Comparison of ENCODE assay signal across 9 mouse cellular contexts in genomic region chr15:31315630-31316231, GRCm38 (mm10). TPM values are rescaled to one million over a fixed set of nuclear protein-coding genes. Genes with fewer than 3 reads are reported as not detected.
DNase-seq lines count a peak whose midpoint lies in the region; ATAC-seq and TF ChIP-seq lines count a peak whose summit lies in the region.
"Had no signal": no experiment of that assay in that cellular context is flagged by ENCODE, and none has a peak within 500 bp of the region (broad histone marks: within the 10 kb centered on the region; RNA-seq: fewer than 3 reads in every experiment).

No protein-coding gene starts in this region.

- dilution Hi-C loops in CH12.LX (cut with MboI; ENCODE audit: extremely low pct_ligation_motif_present, extremely low pct_unique_long_range_greater_than_20kb, low sequenced_read_pairs) = no loop called here

- in situ Hi-C loops in CH12.LX (cut with MboI; ENCODE audit: low pct_ligation_motif_present, low pct_unique_long_range_greater_than_20kb, low sequenced_read_pairs) = no loop called here

- peaks cover 21 to 80% of the 10 kb centered on the region in 2 experiments for H3K4me1 ChIP-seq in CH12.LX (ENCODE audit: control insufficient read depth in 1 of 2, insufficient read depth in 2 of 2)
- H3K4me1 ChIP-seq in forebrain, embryonic 14.5 days (ENCODE audit: control insufficient read depth, insufficient read depth, low read length) = peaks cover 21% of the 10 kb centered on the region
- H3K4me1 ChIP-seq in olfactory bulb, adult 2 months (ENCODE audit: control insufficient read depth, insufficient read depth, low read length) = peaks cover 18% of the 10 kb centered on the region

- peak; percentile 83 for ATAC-seq in forebrain, embryonic 14.5 days

- TF ChIP-seq RAD21 in CH12.LX (IDR thresholded peaks at IDR 0.05; ENCODE audit: low read depth, low read length) = peak; percentile 90

- peak; percentile 27 to 94; a peak in 3 of 4 replicates for TF ChIP-seq CTCF in CH12.LX (conservative IDR thresholded peaks at IDR 0.05 in 1 of 2, IDR thresholded peaks at IDR 0.05 in 1 of 2; ENCODE audit: low read depth in 2 of 2, low read length in 2 of 2)
- peak; percentile 35; the same call in 1 of the 2 replicates for TF ChIP-seq CTCF in olfactory bulb, adult 2 months (IDR thresholded peaks at IDR 0.05; ENCODE audit: insufficient read depth, low read depth, low read length)

- intact Hi-C loops in heart, postnatal 10 days (cut with DNase I) = loop anchor here (1.0 to 2.0 kb wide), 4 partner anchors 51 to 271 kb away; partner anchors contain the start of gene Ankrd33b

- TF ChIP-seq EP300 in CH12.LX (IDR thresholded peaks at IDR 0.05; ENCODE audit: low read length) = no peak

- H3K27ac ChIP-seq in CH12.LX (ENCODE audit: insufficient read depth, low read depth) = no peak overlapping the region
- H3K27ac ChIP-seq in forebrain, embryonic 14.5 days (ENCODE audit: low read depth, low read length) = no peak overlapping the region
- no peak overlapping the region for H3K27ac ChIP-seq in olfactory bulb, adult 2 months (ENCODE audit: insufficient read depth, low read depth, low read length)

- no peak overlapping the region for H3K4me3 ChIP-seq in CH12.LX (replicated peaks in 1 of 3; ENCODE audit: low read depth in 2 of 3, low read length in 2 of 3, poor library complexity in 1 of 3)
- H3K4me3 ChIP-seq in forebrain, embryonic 14.5 days (ENCODE audit: low read depth, low read length) = no peak overlapping the region
- H3K4me3 ChIP-seq in olfactory bulb, adult 2 months (ENCODE audit: insufficient read depth, low read depth, low read length) = no peak overlapping the region
- H3K4me3 ChIP-seq: erythroblast, embryonic 14.5 days had no signal

- peaks cover 11% of the 10 kb centered on the region for H3K9me3 ChIP-seq in CH12.LX (replicated peaks; ENCODE audit: low read length)
- no peaks in the 10 kb centered on the region for H3K9me3 ChIP-seq in forebrain, embryonic 14.5 days (replicated peaks; ENCODE audit: control insufficient read depth, low read length)

- H3K27me3 ChIP-seq in CH12.LX (replicated peaks) = no peaks in the 10 kb centered on the region
- no peaks in the 10 kb centered on the region for H3K27me3 ChIP-seq in forebrain, embryonic 14.5 days (replicated peaks; ENCODE audit: control insufficient read depth, insufficient read depth, low read length)

- H3K4me2 ChIP-seq in CH12.LX (ENCODE audit: insufficient read depth, low read depth, poor library complexity, severe bottlenecking) = no peak overlapping the region
- H3K4me2 ChIP-seq in forebrain, embryonic 14.5 days (ENCODE audit: low read length) = no peak overlapping the region

- peaks cover 58 to 82% of the 10 kb centered on the region in 2 experiments for H3K36me3 ChIP-seq in CH12.LX (replicated peaks in 1 of 2; ENCODE audit: control insufficient read depth in 1 of 2, insufficient read depth in 1 of 2, low read length in 1 of 2)
- H3K36me3 ChIP-seq in forebrain, embryonic 14.5 days (ENCODE audit: control insufficient read depth, insufficient read depth, low read length) = no peaks in the 10 kb centered on the region

- peak; percentile 81 for DNase-seq in CH12.LX (ENCODE audit: extremely low read depth)
- peak; percentile 23 for DNase-seq in c-Kit-positive CD71-positive TER-119-negative erythroid progenitor cells, embryonic 14.5 days (ENCODE audit: low read depth)
- peak; percentile 93 for DNase-seq in forebrain, embryonic 14.5 days (ENCODE audit: low spot score)
- DNase-seq in heart, postnatal 10 days = peak; percentile 88 to 94
- DNase-seq in kidney, postnatal 4 days = peak; percentile 87 to 91
- DNase-seq in lung, adult 18-20 months = peak; percentile 72 to 85
- peak; percentile 49 for DNase-seq in thymus, postnatal 0 days (ENCODE audit: low spot score)

- no peak for TF ChIP-seq POLR2A in CH12.LX (IDR thresholded peaks at IDR 0.05; ENCODE audit: low read depth, low read length)
- no peak for TF ChIP-seq POLR2A in olfactory bulb, adult 2 months (IDR thresholded peaks at IDR 0.05; ENCODE audit: insufficient read depth, low read depth, low read length)

- WGBS in forebrain, embryonic 14.5 days = 3% methylated on average over 5 of the region's 5 CpGs
- 4% methylated on average over 5 of the region's 5 CpGs for whole genome bisulfite sequencing in olfactory bulb, adult 2 months

- H3K9ac ChIP-seq in CH12.LX (ENCODE audit: insufficient read depth, low read depth) = no peak overlapping the region
- no peak overlapping the region for H3K9ac ChIP-seq in forebrain, embryonic 14.5 days (ENCODE audit: low read length)

- peaks cover 35% of the 10 kb centered on the region for H3K79me2 ChIP-seq in CH12.LX (replicated peaks; ENCODE audit: control insufficient read depth, extremely low read depth, insufficient read depth, poor library complexity, severe bottlenecking)

TF ChIP-seq in CH12.LX, 34 proteins besides CTCF, POLR2A, EP300 and RAD21:
- TF ChIP-seq MYC (IDR thresholded peaks at IDR 0.05; ENCODE audit: low read depth, low read length) (peak; percentile 48; the same call in 1 of the 2 replicates), ZC3H11A (IDR thresholded peaks at IDR 0.05; ENCODE audit: low read depth, low read length) (peak; percentile 55), BHLHE40 (IDR thresholded peaks at IDR 0.05; ENCODE audit: low read depth, low read length) (peak; percentile 52), IRF4 (IDR thresholded peaks at IDR 0.05; ENCODE audit: low read depth, low read length) (peak; percentile 46; the same call in 1 of the 2 replicates), RCOR1 (conservative IDR thresholded peaks at IDR 0.05; ENCODE audit: low read depth, low read length) (no peak; the same call in 1 of the 2 replicates), MAZ (IDR thresholded peaks at IDR 0.05; ENCODE audit: low read depth, low read length) (peak; percentile 59; the same call in 1 of the 2 replicates), NELFE (IDR thresholded peaks at IDR 0.05; ENCODE audit: low read depth, low read length) (peak; percentile 38; the same call in 1 of the 2 replicates), MAFK (IDR thresholded peaks at IDR 0.05; ENCODE audit: insufficient replicate concordance, low read length) (peak; percentile 50; the same call in 1 of the 2 replicates), USF2 (conservative IDR thresholded peaks at IDR 0.05; ENCODE audit: low read depth, low read length) (no peak), SMC3 (IDR thresholded peaks at IDR 0.05; ENCODE audit: low read depth, low read length) (peak; percentile 92), TCF12 (IDR thresholded peaks at IDR 0.05; ENCODE audit: low read depth, low read length) (0 out of 2 replicates have a peak, but pooled peaks have one; percentile 41)

RNA-seq across cellular contexts. Expression of gene Ankrd33b, which starts 51.8 kb away (rescaled TPM):
- 38.1 and 50.0 TPM in 2 replicates for total RNA-seq in CH12.LX (2012; rRNA removed)
- total RNA-seq in CH12.LX (2014; rRNA removed) = 69.1 and 69.6 TPM in 2 replicates
- 55.3 and 60.3 TPM in 2 replicates for polyA plus RNA-seq in CH12.LX (2012; ENCODE audit: insufficient read length, low read depth)
- 0.52 and 0.70 TPM in 2 replicates for polyA plus RNA-seq in forebrain, embryonic 14.5 days (2014; fragmentation: Nextera tagmentation; extraction: Ambion mirVana)
- total RNA-seq in heart, postnatal 10 days (2021) = 10 to 100 TPM; 16.2 to 17.4 TPM
- polyA plus RNA-seq in olfactory bulb, adult 2 months (2012; ENCODE audit: insufficient read depth, insufficient read length, low replicate concordance, missing spikeins) = not detected in 2 replicates
- polyA plus RNA-seq in thymus, postnatal 0 days (2015; fragmentation: Nextera tagmentation; extraction: Ambion mirVana) = 10.8 and 11.2 TPM in 2 replicates

Comparison
In these comparisons a context has a peak if more than half of its experiments do, and no peak if none do; other contexts are left out.
1. DNase-seq: peak in every context shown above with its lines; median percentile 93 in forebrain, embryonic 14.5 days; 91 in heart, postnatal 10 days; 89 in kidney, postnatal 4 days; 81 in CH12.LX; 78 in lung, adult 18-20 months; 49 in thymus, postnatal 0 days; 23 in c-Kit-positive CD71-positive TER-119-negative erythroid progenitor cells, embryonic 14.5 days.